Mouse (Mus musculus) adrenal gland, postnatal 4 days (tissue): ENCODE data around the gene Krt39. TPM values are rescaled to one million over a fixed set of nuclear protein-coding genes. Genes with fewer than 3 reads are reported as not detected.

ENCODE experiments used
- DNase-seq, 2 experiments: peaks; one replicate each; pipeline ENCODE4 v3.0.0; 2021 to 2022; ENCODE audit warnings: low spot score in 2 of 2, mixed read lengths in 2 of 2
- long read RNA-seq, 2 experiments: library from polyadenylated mRNA; stranded (forward); transcript quantifications; one replicate each; pipeline ENCODE4 v2.0.0; 2021
- total RNA-seq, 2 experiments: library from RNA; stranded (reverse); gene quantifications; 2 replicates each; pipeline ENCODE4 v1.2.3; 2021

The Krt39 gene
- total RNA-seq: not detected
- long read RNA-seq, experiment 1: 0 reads
- long read RNA-seq, experiment 2, partial matches to known transcripts: 0 of 1 reads
- long read RNA-seq, experiment 2, other reads (novel, unspliced or antisense): 1 of 1 reads

DNA sequence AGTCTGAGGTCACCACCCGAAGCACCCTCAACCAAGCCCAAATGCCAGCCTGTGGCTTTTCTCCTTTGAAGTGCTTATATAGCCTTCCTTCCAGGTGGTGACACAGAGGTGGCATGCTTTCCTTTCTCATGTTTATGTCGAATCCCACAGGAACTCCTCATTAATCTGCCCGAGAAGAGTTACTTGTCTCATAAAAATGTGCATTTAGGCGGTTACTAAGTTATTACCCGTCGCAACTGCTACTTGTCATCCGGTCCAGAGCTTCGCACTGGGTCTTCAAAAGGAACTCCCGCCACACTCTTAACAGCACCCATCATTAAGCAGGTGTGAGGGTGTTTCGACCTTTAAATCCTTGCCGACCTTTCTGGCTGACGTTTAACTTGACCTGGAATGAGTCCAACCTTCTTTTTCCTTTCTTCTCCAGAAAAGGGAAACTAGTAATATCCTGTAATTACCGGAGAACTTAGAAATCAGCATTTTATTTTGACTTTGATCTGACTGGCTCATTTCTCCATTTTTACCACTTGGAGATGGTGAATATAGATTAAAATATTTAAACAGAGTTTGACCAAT is at the start of gene Krt39:
Gene Krt39 (minus strand): TSS at position 51 of the 573 bp plus-strand sequence.
- no peak for DNase-seq

DNA sequence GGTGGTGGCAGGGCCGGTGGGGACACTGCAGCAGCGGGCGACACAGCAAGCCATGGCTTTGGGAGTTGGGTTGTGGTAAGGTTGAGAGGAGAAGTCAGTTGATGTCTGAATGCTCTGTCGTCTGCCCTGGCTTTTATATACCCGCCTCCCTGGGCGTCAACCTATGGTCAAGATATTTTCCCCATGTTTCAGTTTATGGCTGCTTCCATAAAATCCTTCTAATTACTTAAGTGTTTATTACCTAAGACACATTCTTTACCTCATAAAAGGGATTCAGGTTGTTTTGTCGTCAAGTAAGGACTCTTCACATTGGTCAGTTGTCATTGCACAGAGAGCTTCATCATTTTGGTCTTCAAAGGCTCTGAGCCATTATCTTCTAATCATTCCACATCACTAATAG is 45.4 kb upstream of the Krt39 start, which contains the start of gene Krtap3-1:
Gene Krtap3-1 (minus strand): TSS at position 101 of the 400 bp plus-strand sequence.
- no peak for DNase-seq

DNA sequence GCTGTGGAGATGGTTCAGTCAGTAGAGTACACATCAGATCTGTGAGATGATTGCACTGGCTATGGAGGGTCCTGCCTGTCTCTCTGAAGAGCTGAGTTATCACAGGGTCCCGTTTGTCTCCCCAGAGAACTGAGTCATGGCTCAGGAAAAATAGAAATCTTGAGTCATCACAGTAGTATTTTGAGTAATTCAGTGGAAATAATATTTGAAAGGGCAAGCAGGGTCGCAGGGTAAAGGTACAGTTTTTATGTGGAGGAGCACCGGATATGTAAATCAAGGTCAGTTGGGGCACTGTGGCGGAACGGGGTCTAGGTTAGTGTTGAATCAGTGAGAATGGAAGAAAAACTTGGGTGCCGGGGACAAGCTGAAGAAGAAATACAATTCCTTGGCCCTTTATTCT is 41.4 kb upstream of the Krt39 start:
- no peak for DNase-seq

DNA sequence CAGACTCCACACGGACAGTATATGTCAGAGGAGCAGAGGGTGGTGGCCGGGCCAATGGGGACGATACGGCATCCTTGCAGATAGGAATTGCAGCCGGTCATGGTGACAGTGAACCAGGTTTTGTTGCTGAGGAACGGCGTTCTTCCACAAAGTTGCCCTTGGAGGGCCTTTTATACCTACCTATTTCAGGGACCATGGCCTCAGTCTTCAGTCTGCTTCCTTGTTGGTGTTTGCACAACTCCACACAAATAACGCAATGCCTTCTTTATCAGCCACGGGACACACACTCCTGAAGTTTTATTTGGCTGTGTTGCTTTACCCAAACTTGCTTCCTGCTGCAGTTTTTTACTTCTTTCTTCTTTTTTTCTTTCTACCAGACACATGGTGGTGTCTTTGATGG is 38.2 kb upstream of the Krt39 start, which contains the start of gene Gm11939:
Gene Gm11939 (minus strand): TSS at position 101 of the 400 bp plus-strand sequence.
- DNase-seq: no peak

DNA sequence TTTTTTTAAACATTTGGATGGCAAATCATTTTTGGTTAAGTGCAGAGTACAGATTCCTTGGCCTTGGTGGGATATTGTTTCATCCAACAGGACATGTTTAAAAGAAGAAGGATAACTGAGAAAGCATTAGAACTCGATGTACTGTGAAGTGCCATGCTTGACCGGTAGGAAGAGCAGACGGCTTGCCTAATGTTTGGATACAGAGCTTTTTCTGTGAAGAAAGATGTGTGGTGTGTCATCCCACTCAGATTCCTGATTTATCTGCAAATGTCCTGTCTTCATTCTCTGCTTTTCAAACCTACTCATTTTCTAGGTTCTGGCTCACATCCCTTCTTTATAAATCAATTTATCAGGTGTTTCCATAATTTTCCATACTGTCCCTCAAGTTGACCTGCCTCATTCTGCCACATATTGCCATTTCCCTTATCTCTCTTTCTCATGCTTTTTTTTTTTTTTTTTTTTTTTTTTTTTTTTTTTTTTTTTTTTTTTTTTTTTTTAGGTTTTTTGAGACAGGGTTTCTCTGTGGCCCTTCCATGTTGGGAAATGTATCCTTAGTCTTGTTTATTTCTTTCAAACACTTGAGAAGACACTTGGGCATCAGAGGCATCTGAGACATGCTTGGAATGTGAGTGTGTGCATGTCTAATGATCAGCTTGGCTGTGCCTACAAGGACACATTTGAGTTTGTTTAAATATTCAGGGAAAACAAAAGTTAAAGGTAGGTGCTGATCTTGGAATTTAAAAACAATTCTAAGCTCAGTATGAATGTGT is 37.0 kb upstream of the Krt39 start:
- DNase-seq: no peak

DNA sequence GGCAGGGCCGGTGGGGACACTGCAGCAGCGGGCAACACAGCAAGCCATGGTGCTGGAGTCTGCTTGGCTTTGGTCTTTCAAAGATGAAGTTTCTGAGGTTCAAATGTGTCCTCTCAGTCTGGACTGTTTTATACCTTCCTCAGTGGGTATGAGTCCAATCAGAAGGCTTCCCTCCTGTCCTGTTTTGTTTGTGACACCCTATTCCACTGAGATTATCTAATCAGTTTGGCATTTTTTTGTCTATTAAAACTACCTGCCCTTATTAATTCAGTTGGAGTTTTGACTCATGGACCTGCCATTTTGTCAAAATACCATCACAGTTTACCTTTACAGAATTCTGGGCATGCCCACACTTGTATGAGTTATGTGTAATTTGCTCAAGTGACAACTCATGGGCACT is 35.6 kb upstream of the Krt39 start, which contains the start of gene Krtap3-2:
Gene Krtap3-2 (minus strand): TSS at position 101 of the 400 bp plus-strand sequence.
- DNase-seq: no peak

DNA sequence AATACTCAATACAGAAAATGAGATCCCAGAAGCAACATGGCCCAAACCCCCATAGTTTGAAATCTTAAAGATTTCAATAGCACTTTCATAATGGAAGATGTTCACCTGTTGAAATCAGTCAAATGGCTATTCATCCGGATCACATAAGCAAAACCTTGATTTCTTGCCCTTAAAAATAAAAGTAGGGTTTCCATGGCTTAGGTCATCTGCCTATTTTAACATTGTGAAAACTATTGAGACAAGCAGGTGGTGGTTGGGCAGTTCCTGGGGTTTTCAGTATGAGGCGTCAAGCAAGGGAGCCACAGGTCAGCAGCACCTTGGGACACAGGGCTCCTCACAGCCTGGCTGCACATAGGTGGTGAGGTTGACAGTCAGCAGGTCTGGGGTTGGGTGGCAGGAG is 35.1 kb upstream of the Krt39 start:
- no peak for DNase-seq

DNA sequence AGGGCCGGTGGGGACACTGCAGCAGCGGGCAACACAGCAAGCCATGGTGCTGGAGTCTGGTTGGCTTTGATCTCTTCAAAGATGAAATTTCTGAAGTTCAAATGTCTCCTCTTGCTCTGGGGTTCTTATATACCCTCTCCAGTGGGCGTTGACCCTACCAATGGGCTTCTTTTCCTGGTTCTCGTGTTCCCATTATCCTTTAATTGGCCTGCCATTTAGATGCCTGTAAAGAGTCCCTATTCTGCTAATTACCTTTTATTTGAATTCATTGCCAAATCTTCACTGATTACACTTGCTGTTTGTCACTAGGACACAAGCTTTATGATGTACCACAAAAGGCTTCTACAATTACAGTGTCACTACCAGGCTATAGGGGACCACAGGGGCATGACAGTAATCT is 29.6 kb upstream of the Krt39 start, which contains the start of gene Krtap3-3:
Gene Krtap3-3 (minus strand): TSS at position 101 of the 400 bp plus-strand sequence.
- DNase-seq: no peak

DNA sequence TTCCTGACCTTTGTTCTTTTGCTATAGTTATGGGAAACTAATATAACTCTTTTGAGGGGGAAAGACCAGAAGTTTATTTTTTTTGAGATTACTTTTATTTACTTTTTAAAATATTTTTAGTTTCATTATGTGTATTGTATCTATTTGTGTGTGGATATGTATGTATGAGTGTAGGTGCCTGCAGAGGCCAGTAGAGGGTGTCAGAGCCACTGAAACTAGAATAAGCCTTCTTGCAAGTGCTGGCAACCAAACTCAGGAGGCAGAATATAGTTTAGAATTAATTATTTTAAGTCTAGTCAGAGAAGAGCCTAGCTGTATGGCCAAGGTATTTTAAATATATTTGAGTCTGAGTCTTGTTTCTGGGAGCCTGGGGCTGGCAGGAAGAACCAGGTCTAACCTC is 26.8 kb upstream of the Krt39 start:
- no peak for DNase-seq

DNA sequence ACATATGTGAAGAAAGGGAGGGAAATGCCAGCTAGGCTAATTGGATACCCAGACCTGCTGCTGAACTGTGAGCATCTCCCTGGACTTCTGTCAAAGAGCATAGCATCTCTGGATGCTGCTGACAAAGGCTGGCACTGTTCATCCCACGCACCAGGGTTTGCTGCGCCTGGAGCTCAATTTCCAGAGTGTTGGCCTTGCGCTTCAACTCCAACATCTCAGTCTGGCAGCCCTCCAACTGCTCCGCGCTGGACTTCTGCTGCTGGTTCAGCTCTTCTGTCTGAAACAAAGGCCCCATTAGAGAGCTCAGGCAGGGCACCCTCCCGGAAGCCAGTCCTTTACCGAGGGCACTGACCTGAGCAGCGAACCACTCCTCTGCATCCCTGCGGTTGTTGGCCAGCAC is 18.6 kb upstream of the Krt39 start:
- DNase-seq: peak in 1 of 2 experiments; percentile 11

DNA sequence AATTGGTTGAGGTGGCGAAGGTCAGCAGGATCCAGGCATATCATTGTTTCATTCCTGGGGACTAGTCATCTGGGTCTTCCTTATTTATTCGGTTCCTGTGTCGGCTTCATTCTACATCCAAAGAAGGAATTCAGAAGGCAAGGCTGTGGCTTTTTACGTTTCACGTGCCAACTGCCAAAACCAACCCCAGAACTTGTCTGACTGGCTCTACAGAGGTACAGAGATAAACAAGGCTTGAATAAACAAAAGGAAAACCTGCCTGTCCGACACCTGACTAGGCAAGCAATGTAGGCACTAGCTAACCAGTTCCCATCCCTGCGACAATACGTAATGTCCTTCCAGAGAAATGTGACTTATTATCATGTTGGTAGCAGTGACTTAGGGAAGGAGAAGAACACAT is 7.0 kb downstream of the Krt39 start:
- no peak for DNase-seq

DNA sequence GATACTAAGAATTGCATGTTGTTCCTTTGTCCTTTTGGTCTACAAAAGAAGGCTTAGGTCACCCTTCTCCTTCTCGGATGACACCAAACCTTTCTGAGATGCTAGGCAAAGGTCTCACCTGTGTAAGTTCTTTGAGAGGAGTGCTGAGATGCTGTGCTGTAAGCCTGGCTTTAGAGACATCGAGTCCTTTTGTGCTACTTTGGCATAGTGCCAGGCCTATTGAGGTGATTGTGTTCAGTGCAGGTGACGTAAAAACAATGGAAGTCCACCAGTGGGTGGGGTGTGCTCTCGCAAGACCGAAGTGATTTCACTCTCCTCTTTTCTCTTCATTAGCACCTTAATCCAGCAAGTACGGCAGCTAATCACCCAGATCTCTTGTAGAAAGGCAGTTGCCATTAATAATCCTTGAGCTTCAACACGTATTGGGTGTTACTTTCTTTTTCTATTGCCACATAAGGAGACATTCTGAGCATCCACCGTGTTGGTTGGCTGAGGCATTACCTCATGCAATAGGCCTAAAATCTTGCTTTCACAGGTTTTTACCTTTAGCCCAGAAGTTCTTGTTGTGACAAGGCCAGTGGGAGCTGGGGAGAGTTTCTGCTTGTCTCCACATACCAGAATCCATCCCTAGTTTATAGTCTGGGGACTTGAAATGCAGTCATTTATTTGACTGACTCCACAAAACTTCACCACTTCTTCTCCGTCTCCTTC is 20.9 kb downstream of the Krt39 start:
- DNase-seq: no peak

DNA sequence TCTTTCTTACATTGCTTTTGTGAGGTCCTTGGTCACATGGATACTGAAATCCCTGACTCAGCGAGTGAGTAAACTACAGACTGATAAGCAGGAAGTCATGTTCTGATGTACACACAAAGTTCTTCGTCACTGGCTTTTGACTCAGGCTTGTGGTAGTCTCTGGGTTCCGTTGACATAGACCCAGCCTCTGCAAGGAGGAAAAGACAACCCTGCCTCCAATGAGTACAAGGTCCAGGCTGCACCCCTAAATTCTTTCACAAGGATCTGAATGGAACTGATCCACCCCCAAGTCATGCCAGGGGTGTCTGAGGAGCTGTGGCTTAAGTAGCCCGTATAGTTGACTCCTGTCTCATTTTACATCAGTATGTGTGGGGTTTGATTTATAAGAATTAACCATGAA is 24.7 kb downstream of the Krt39 start:
- no peak for DNase-seq

DNA sequence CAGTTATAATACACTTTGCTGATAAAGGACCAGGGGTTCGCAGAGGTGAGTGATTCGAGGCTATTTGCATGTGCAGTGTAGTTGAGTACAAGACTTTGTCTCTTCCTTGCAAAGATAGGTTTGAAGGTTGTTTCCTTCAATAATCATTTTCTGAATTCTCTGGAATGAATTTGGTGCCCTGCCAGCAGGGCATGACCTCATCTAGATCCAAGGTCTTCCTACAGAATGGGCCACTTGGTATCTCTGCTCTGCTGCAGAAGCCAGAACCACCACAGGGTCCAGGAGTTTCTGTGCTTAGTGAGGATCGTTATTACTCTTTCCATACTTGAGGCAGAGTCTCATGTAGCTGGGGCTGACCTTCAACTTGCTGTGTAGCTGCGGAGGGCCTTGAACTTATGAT is 26.4 kb downstream of the Krt39 start:
- DNase-seq: no peak

DNA sequence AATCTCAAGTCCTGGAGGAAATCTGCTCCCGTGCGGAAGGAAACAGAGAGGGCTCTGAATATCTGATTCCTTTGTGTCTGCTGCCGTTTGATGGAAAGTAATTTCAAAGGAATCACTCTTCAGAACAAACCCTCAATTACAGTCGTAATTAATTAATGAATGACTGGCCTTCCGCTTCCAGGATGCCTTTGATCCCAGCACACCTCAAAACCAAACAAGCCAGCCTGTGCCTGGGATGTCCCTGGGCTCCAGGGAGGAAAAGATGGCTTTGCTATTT is 27.6 kb downstream of the Krt39 start:
- no peak for DNase-seq

DNA sequence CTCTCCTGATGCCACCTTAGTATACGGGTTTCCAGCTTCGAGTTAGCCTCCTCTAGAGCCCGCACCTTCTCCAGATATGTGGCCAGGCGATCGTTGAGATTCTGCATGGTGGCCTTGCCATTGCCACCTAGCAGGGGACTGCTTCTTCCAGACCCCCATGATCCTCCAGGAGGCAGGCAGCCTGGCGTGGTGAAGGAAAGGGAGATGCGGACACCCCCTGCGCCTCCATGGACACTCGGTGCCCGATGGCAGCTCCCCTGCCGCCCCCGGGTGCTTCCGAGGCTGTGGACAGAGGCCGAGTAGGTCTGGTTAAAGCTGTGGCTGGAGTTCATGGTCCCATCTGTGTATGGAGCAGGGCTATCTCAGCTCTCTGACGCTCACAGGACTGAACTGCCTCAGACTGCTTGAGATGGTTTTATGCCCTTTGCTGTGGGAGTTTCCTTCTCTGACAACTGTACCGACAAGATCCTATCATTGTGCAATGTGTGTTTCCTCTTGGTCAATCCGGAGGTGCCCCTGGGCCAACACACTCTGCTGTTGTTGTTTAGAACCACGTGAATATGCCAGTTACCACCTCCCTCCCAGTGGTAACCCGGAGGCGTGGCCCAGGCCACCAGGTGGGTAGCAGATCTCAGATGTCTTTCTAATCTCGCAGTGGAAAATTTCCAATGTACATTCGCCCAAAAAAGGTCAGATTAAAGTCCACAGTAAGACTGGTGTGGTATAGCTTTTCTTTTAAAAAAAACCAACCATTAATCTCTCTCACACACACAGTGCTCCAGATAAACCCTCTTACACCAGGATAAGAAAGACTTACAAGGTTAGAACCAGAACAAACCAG is 28.2 kb downstream of the Krt39 start, which contains the start of gene Krt23:
Gene Krt23 (minus strand): TSS at position 405 of the 841 bp plus-strand sequence.
- no peak for DNase-seq

DNA sequence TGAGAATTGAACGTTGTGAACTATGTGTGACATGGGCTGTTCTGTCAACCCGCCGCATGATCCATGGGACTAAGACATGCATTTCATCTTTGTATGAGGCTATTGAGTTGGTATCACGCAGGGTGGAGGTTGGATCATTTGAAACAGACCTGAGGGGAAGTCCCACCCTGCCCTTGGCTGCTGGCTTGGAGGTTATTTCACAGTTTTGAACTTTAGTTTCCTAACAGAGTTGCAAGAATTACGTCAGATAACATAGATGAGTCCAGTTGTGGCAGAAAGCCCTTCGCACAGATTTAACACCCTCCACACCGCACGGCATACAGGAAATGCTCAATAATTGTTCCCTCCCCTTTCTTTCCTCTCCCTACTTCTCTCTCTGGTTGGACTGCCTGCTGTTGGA is 30.1 kb downstream of the Krt39 start:
- no peak for DNase-seq

DNA sequence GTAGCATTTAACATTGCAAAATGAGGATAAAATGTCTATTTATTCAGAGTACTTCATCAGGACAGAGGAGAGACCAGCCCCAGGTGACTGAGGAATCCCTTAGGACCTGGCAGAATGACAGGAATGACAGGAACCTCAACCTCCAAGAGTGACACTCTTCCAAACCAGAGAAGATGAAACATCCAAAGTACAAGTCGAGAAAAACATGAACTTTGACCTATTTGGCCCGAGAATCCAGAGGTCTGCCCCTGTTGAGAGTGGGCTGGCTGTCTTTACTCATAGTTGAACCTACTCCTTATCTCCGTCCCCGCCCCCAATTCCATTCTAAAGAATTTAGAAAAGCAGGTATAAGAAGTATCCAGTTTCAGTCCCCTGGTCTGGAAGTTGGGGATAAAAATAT is 30.5 kb downstream of the Krt39 start:
- no peak for DNase-seq

DNA sequence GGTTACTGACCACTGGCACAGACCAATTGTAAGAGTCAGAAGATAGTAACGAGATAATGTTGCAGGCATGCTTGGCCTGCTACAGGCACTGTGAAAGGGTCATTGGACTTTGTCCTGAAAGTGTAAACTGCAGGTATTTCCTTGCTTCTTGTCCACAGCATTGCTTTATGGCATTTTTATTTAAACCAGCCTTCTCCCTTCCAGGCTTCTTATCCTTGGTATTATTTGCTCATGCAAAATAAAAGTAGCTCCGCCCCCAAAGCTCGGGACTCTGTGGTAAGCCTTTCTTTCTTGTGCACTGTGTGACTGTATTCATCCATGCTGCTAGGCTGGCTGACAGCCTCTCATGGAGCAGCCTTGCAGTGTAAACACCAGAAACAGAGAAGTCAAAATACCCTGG is 31.9 kb downstream of the Krt39 start:
- DNase-seq: no peak

DNA sequence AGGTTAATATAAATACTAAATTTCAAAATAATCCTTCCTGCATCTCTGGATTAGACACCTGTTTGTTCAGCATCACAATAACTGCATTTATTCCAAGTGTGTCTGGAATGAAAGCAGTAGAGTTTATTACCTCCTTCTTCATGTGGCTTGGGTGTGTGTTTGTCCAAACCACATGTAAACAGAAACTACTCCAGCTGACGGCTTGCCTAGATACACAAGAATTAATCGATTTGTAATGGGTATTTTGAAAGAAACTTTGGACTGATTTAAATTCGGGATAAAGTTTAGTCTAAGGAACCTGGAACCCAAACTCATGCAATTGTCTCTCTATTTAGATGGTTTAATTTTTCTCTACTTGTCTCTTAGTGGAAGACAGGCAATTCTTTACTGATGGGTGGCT is 46.2 kb downstream of the Krt39 start:
- no peak for DNase-seq

DNA sequence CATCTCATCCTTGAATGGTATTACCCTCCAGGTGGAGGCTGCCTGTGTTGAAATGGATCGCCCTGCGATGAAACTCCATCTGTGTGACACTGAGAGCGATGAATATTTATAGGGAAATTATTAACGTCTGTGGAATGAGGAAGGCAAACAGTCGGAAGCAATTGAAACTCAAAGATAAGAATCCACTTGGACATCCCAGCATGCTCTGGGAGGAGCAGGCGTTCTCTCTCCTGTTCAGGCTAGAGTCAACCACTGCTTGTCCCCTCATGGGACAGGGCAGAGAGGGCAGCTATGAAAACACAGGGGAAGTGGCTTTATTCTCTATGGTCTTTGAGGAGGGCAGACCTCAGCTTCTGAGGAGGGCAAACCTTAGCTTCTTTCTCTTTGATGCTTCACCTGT is 47.7 kb downstream of the Krt39 start:
- DNase-seq: no peak
